Mouse (Mus musculus) heart, adult 2 months (tissue): ENCODE results near the gene Bglap2. TPM values are rescaled to one million over a fixed set of nuclear protein-coding genes. Genes with fewer than 3 reads are reported as not detected.

ENCODE experiments used
- DNase-seq, 2 experiments: peaks; one replicate each; pipeline ENCODE4 v3.0.0; 2021
- H3K27ac ChIP-seq: fragments of 200-600 bp; 2 replicates; pipeline ENCODE4 v1.8.1; 2022
- H3K27me3 ChIP-seq: fragments of 200-500 bp; 2 replicates; pipeline ENCODE4 v1.6.1; 2012; ENCODE audit warnings: mild to moderate bottlenecking, low read length, inconsistent platforms, mixed read lengths; ENCODE audit not compliant: control insufficient read depth, insufficient read depth
- H3K36me3 ChIP-seq: fragments of 200-500 bp; 2 replicates; pipeline ENCODE4 v1.6.1; 2012; ENCODE audit warnings: low read length, inconsistent platforms; ENCODE audit not compliant: control insufficient read depth, insufficient read depth
- H3K4me1 ChIP-seq: fragments of 200-500 bp; 2 replicates; pipeline ENCODE4 v1.6.1; 2011; ENCODE audit warnings: low read length; ENCODE audit not compliant: control insufficient read depth, insufficient read depth
- H3K4me3 ChIP-seq: fragments of 200-600 bp; 2 replicates; pipeline ENCODE4 v1.8.1; 2022
- H3K79me2 ChIP-seq: fragments of 200-500 bp; replicated peaks from 2 replicates; pipeline ENCODE4 v1.6.1; 2012; ENCODE audit warnings: mild to moderate bottlenecking, inconsistent platforms, low read length, moderate library complexity, mixed read lengths; ENCODE audit not compliant: control insufficient read depth, insufficient read depth
- H3K9ac ChIP-seq: fragments of 200-500 bp; 2 replicates; pipeline ENCODE4 v1.6.1; 2012; ENCODE audit warnings: low read depth, mild to moderate bottlenecking, control low read depth, inconsistent platforms, low read length, mixed read lengths
- CTCF ChIP-seq: fragments of 200-600 bp; IDR thresholded peaks from 2 replicates; pipeline ENCODE4 v1.8.1; 2022; ENCODE audit warnings: antibody characterized with exemption, mild to moderate bottlenecking, moderate library complexity
- EP300 ChIP-seq: fragments of 200-500 bp; IDR thresholded peaks from 2 replicates; pipeline ENCODE4 v1.6.1; 2011; ENCODE audit warnings: low read depth, low read length, control low read depth; ENCODE audit not compliant: insufficient read depth
- POLR2A ChIP-seq: fragments of 200-500 bp; IDR thresholded peaks from 2 replicates; pipeline ENCODE4 v1.6.1; 2011; ENCODE audit warnings: mild to moderate bottlenecking, low read depth, low read length, control low read depth; ENCODE audit not compliant: insufficient read depth
- WGBS: fragments of 180-500 bp; shearing (Covaris S2); methylation state at CpG from one replicate; pipeline ENCODE4 v1.1.7; 2018; 5-methylcytosine and 5-hydroxymethylcytosine counted together
- intact Hi-C: fragments of 180-260 bp; cut with DNase I; formaldehyde crosslinking; loops from one replicate; pipeline ENCODE4 v1.15.1; 2025
- polyA plus RNA-seq: library from polyadenylated mRNA; depleted of rRNA; stranded (reverse); fragments of >200 nt; gene quantifications from 2 replicates; pipeline ENCODE4 v1.2.3, GENCODE M21; 2012
- total RNA-seq, 2 experiments: library from RNA; stranded (reverse); gene quantifications; 2 replicates each; pipeline ENCODE4 v1.2.3; 2021

Gene Bglap2
- total and polyA plus RNA-seq, 3 experiments, result 0.84 TPM; not detected in 2

DNA sequence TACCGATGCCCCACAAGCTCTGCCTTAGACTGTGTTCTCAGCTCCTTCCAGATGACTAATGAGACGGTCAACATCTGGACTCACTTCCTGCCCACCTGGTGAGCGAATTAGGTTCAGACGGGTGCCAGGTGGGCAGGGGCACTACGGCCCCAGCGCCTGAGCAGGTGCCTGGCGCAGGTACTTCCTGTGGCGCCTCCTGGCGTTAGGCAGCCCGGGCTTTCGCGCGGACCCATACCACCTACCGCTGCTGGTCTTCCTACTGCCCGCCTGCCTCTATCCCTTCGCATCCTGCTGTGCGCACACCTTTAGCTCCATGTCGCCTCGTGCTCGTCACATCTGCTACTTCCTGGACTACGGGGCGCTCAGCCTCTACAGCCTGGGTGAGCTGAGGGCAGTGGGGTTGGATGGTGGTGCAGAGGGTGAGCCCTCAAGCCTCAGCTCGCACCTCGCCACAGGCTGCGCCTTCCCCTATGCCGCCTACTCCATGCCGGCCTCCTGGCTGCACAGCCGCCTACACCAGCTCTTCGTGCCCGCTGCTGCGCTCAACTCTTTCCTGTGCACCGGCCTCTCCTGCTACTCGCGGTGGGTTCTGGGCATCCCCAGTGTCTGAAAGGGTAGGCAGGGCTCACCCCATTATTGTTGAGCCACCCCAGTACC is 12.7 kb downstream of the Bglap2 start:
- Histone ChIP-seq H3K4me3 (no peak overlapping the region), H3K4me1 (peaks cover 2% of the 10 kb centered on the region; the same call in 1 of the 2 replicates), H3K79me2 (no peaks in the 10 kb centered on the region), H3K27ac (no peak overlapping the region), H3K27me3 (no peaks in the 10 kb centered on the region), H3K9ac (no peak overlapping the region), H3K36me3 (no peaks in the 10 kb centered on the region)
- intact Hi-C loops, result no loop called here
- TF ChIP-seq POLR2A (no peak), EP300 (no peak)
- 46% methylated on average over 34 of the region's 34 CpGs for WGBS
- DNase-seq, result no peak

GRCm38 (mm10) chr3:88364337-88364736 is 14.2 kb downstream of the Bglap2 start, which contains the start of gene Paqr6:
TSS of gene Paqr6 (plus strand) at chr3:88364584.
- TF ChIP-seq POLR2A (no peak), CTCF (no peak), EP300 (no peak)
- no peaks in the 10 kb centered on the region for H3K79me2 ChIP-seq
- H3K27me3 ChIP-seq, result no peaks in the 10 kb centered on the region
- intact Hi-C loops, result no loop called here
- no peaks in the 10 kb centered on the region for H3K36me3 ChIP-seq
- 8% methylated on average over 16 of the region's 16 CpGs for WGBS
- peaks cover 2% of the 10 kb centered on the region; the same call in 1 of the 2 replicates for H3K4me1 ChIP-seq
- H3K9ac ChIP-seq, result no peak within 1 kb of the TSS
- DNase-seq, result peak; percentile 67 to 75
- no peak within 1 kb of the TSS; the same call in 1 of the 2 replicates for H3K4me3 ChIP-seq
- no peak within 1 kb of the TSS for H3K27ac ChIP-seq

DNA sequence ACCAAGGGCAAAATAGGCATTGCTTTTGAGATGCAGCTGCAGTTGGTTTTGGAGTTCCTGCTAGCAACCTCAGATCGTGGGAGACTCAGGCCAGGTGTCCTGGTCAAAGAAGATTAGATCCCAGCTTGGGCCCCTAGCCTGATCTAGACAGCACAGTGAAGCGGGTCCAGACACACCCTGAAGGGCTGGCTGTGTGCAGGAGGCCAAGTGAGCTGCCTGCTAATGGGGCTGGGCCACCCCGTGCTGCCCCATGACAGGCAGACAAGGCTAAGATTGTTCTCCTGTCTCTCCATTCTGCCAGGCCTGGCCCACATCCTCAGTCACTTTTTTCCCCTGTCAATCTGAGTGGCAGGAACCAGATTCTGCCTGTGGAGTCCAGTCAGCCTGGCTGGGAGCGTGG is 14.8 kb downstream of the Bglap2 start:
- Histone ChIP-seq H3K36me3 (no peaks in the 10 kb centered on the region), H3K4me3 (no peak overlapping the region), H3K27me3 (no peaks in the 10 kb centered on the region), H3K4me1 (peaks cover 2% of the 10 kb centered on the region; the same call in 1 of the 2 replicates), H3K9ac (no peak overlapping the region), H3K79me2 (no peaks in the 10 kb centered on the region), H3K27ac (no peak overlapping the region)
- no peak for TF ChIP-seq EP300
- TF ChIP-seq POLR2A, result no peak
- no peak for TF ChIP-seq CTCF
- intact Hi-C loops, result no loop called here
- WGBS, result 37% methylated on average over 4 of the region's 4 CpGs
- DNase-seq, result no peak

- Histone ChIP-seq H3K27ac (no peak overlapping the region), H3K36me3 (no peaks in the 10 kb centered on the region), H3K4me3 (no peak overlapping the region), H3K27me3 (no peaks in the 10 kb centered on the region), H3K4me1 (peaks cover 2% of the 10 kb centered on the region; the same call in 1 of the 2 replicates), H3K79me2 (no peaks in the 10 kb centered on the region), H3K9ac (no peak overlapping the region)
- TF ChIP-seq EP300 (no peak), POLR2A (no peak), CTCF (no peak)
- WGBS, result 90% methylated on average over 2 of the region's 2 CpGs
- intact Hi-C loops, result no loop called here
- DNase-seq, result no peak
These were observed 16.7 kb downstream of the Bglap2 start for GRCm38 (mm10) chr3:88361612-88362313.

GRCm38 (mm10) chr3:88361096-88361495 is 17.4 kb downstream of the Bglap2 start:
- Histone ChIP-seq H3K4me1 (peaks cover 2% of the 10 kb centered on the region; the same call in 1 of the 2 replicates), H3K27me3 (no peaks in the 10 kb centered on the region), H3K79me2 (no peaks in the 10 kb centered on the region), H3K27ac (no peak overlapping the region), H3K36me3 (no peaks in the 10 kb centered on the region), H3K4me3 (no peak overlapping the region), H3K9ac (no peak overlapping the region)
- intact Hi-C loops, result no loop called here
- TF ChIP-seq CTCF, result no peak
- no peak for TF ChIP-seq EP300
- no peak for TF ChIP-seq POLR2A
- 53% methylated on average over 6 of the region's 6 CpGs for WGBS
- DNase-seq, result no peak

DNA sequence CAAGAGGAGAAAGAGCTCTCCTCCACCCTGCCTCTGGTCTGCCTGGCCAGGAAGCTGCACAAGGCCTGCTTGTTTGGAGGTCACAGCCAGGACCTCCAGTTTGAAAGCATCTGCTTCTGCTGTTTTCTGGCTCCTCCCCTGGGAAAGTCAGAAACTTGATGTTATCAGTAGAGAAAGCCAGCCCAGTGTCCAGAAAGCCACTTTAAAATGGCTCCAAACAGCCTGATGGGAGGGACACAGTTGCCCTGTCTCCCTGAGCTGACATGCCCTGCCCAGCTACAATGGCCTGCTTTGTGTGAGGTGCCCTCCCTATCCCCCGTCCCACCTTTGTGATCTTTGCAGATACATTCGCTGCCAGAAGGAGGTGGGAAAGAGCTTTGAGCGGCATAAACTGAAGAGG is 18.5 kb downstream of the Bglap2 start:
- TF ChIP-seq POLR2A, result no peak
- TF ChIP-seq EP300, result no peak
- no peak overlapping the region; the same call in 1 of the 2 replicates for H3K27ac ChIP-seq
- 46% methylated on average over 3 of the region's 3 CpGs for WGBS
- no peaks in the 10 kb centered on the region for H3K79me2 ChIP-seq
- intact Hi-C loops, result no loop called here
- H3K9ac ChIP-seq, result no peak overlapping the region
- no peaks in the 10 kb centered on the region for H3K36me3 ChIP-seq
- no peaks in the 10 kb centered on the region for H3K27me3 ChIP-seq
- H3K4me1 ChIP-seq, result peaks cover 2% of the 10 kb centered on the region; the same call in 1 of the 2 replicates
- H3K4me3 ChIP-seq, result no peak overlapping the region
- DNase-seq, result no peak
